Mouse (Mus musculus): Measurements from ENCODE around the gene Gm28778. TPM values are rescaled to one million over a fixed set of nuclear protein-coding genes. Genes with fewer than 3 reads are reported as not detected.
A peak's percentile ranks its signal among the peaks of the same experiment; 100 is the strongest.
"Not testable (repeated sequence)": the region's sequence is repeated elsewhere in the genome, so short reads cannot be mapped to it uniquely, and the experiment has no call there.

Gm28778 gene
- total RNA-seq (2017): not detected in 2 replicates

GRCm38 (mm10) chr1:53296581-53297383 lies at the start of gene Gm28778, which contains the start of the genes Pms1 and Ormdl1:
Gene Gm28778, plus strand, starts transcription at chr1:53297111.
Gene Pms1, minus strand, starts transcription at chr1:53297018.
Gene Ormdl1, plus strand, starts transcription at chr1:53297095.
- peak; percentile 99 for ATAC-seq (replicated peaks in 1 of 2; ENCODE audit: insufficient read depth in 1 of 2, low FRiP score in 2 of 2, low TSS enrichment in 1 of 2, low read depth in 1 of 2, poor library complexity in 2 of 2, severe bottlenecking in 2 of 2)

GRCm38 (mm10) chr1:53264958-53265612 lies 31.8 kb upstream of the Gm28778 start:
- peak in 1 of 2 experiments; percentile 45; a peak in 1 of 4 replicates for ATAC-seq (replicated peaks in 1 of 2; ENCODE audit: insufficient read depth in 1 of 2, low FRiP score in 2 of 2, low TSS enrichment in 1 of 2, low read depth in 1 of 2, poor library complexity in 2 of 2, severe bottlenecking in 2 of 2)

- ATAC-seq (replicated peaks in 1 of 2; ENCODE audit: insufficient read depth in 1 of 2, low FRiP score in 2 of 2, low TSS enrichment in 1 of 2, low read depth in 1 of 2, poor library complexity in 2 of 2, severe bottlenecking in 2 of 2): no peak
These were observed 27.0 kb upstream of the Gm28778 start for GRCm38 (mm10) chr1:53269901-53270300.

- ATAC-seq (replicated peaks in 1 of 2; ENCODE audit: insufficient read depth in 1 of 2, low FRiP score in 2 of 2, low TSS enrichment in 1 of 2, low read depth in 1 of 2, poor library complexity in 2 of 2, severe bottlenecking in 2 of 2): peak in 1 of 2 experiments; percentile 36; a peak in 1 of 4 replicates
These were observed 24.3 kb upstream of the Gm28778 start for GRCm38 (mm10) chr1:53272646-53273045.

- ATAC-seq (replicated peaks in 1 of 2; ENCODE audit: insufficient read depth in 1 of 2, low FRiP score in 2 of 2, low TSS enrichment in 1 of 2, low read depth in 1 of 2, poor library complexity in 2 of 2, severe bottlenecking in 2 of 2): no peak
These were observed 5.7 kb upstream of the Gm28778 start for GRCm38 (mm10) chr1:53291197-53291596.

GRCm38 (mm10) chr1:53300506-53300905 lies 3.6 kb downstream of the Gm28778 start:
- ATAC-seq (replicated peaks in 1 of 2; ENCODE audit: insufficient read depth in 1 of 2, low FRiP score in 2 of 2, low TSS enrichment in 1 of 2, low read depth in 1 of 2, poor library complexity in 2 of 2, severe bottlenecking in 2 of 2): no peak

- peak; percentile 97 for ATAC-seq (replicated peaks in 1 of 2; ENCODE audit: insufficient read depth in 1 of 2, low FRiP score in 2 of 2, low TSS enrichment in 1 of 2, low read depth in 1 of 2, poor library complexity in 2 of 2, severe bottlenecking in 2 of 2)
These were observed 16.4 kb downstream of the Gm28778 start, which contains the start of gene Osgepl1 for GRCm38 (mm10) chr1:53312989-53313967. Gene Osgepl1, plus strand, starts transcription at chr1:53313624.

- no peak for ATAC-seq (replicated peaks in 1 of 2; ENCODE audit: insufficient read depth in 1 of 2, low FRiP score in 2 of 2, low TSS enrichment in 1 of 2, low read depth in 1 of 2, poor library complexity in 2 of 2, severe bottlenecking in 2 of 2)
These were observed 24.9 kb downstream of the Gm28778 start for GRCm38 (mm10) chr1:53321662-53322344.

GRCm38 (mm10) chr1:53323254-53323653 lies 26.3 kb downstream of the Gm28778 start:
- no peak for ATAC-seq (replicated peaks in 1 of 2; ENCODE audit: insufficient read depth in 1 of 2, low FRiP score in 2 of 2, low TSS enrichment in 1 of 2, low read depth in 1 of 2, poor library complexity in 2 of 2, severe bottlenecking in 2 of 2)

GRCm38 (mm10) chr1:53324277-53324676 lies 27.4 kb downstream of the Gm28778 start:
- ATAC-seq (replicated peaks in 1 of 2; ENCODE audit: insufficient read depth in 1 of 2, low FRiP score in 2 of 2, low TSS enrichment in 1 of 2, low read depth in 1 of 2, poor library complexity in 2 of 2, severe bottlenecking in 2 of 2): no peak

- no peak for ATAC-seq (replicated peaks in 1 of 2; ENCODE audit: insufficient read depth in 1 of 2, low FRiP score in 2 of 2, low TSS enrichment in 1 of 2, low read depth in 1 of 2, poor library complexity in 2 of 2, severe bottlenecking in 2 of 2)
These were observed 28.1 kb downstream of the Gm28778 start for GRCm38 (mm10) chr1:53324827-53325494.

GRCm38 (mm10) chr1:53333527-53333926 lies 36.6 kb downstream of the Gm28778 start:
- ATAC-seq (replicated peaks in 1 of 2; ENCODE audit: insufficient read depth in 1 of 2, low FRiP score in 2 of 2, low TSS enrichment in 1 of 2, low read depth in 1 of 2, poor library complexity in 2 of 2, severe bottlenecking in 2 of 2): not testable (repeated sequence)

- no peak for ATAC-seq (replicated peaks in 1 of 2; ENCODE audit: insufficient read depth in 1 of 2, low FRiP score in 2 of 2, low TSS enrichment in 1 of 2, low read depth in 1 of 2, poor library complexity in 2 of 2, severe bottlenecking in 2 of 2)
These were observed 38.6 kb downstream of the Gm28778 start for GRCm38 (mm10) chr1:53335465-53335864.

GRCm38 (mm10) chr1:53337403-53337802 lies 40.5 kb downstream of the Gm28778 start:
- not testable (repeated sequence) for ATAC-seq (replicated peaks in 1 of 2; ENCODE audit: insufficient read depth in 1 of 2, low FRiP score in 2 of 2, low TSS enrichment in 1 of 2, low read depth in 1 of 2, poor library complexity in 2 of 2, severe bottlenecking in 2 of 2)

GRCm38 (mm10) chr1:53341071-53341470 lies 44.2 kb downstream of the Gm28778 start:
- peak in 1 of 2 experiments; percentile 72; a peak in 2 of 4 replicates for ATAC-seq (replicated peaks in 1 of 2; ENCODE audit: insufficient read depth in 1 of 2, low FRiP score in 2 of 2, low TSS enrichment in 1 of 2, low read depth in 1 of 2, poor library complexity in 2 of 2, severe bottlenecking in 2 of 2)

All from hematopoietic stem cell, adult 5-6 weeks (primary cell).